ENCODE assay signal across 21 mouse cellular contexts in the genomic region with DNA sequence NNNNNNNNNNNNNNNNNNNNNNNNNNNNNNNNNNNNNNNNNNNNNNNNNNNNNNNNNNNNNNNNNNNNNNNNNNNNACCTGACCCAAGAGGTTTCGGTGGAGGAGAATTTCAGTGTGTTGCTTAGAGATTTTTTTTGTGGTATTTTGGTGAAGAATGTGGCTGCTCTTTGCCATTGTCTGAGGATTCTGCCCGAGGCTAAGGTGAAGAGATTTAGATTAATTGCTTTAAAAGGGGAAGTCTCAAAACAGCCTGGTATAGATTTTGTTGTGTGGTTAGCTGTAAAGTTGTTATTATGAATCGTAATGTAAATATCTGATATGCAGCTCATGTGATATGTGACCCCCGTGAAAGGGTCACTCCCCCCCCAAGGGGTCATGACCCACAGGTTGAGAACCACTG. TPM values are rescaled to one million over a fixed set of nuclear protein-coding genes. Genes with fewer than 3 reads are reported as not detected.
DNase-seq lines count a peak whose midpoint lies in the region; TF ChIP-seq lines count a peak whose summit lies in the region.
"Had no signal": no experiment of that assay in that cellular context is flagged by ENCODE, and none has a peak within 500 bp of the region (broad histone marks: within the 10 kb centered on the region; RNA-seq: fewer than 3 reads in every experiment).

No protein-coding gene starts in this region.

- H3K9me3 ChIP-seq in ES-Bruce4 (replicated peaks; ENCODE audit: control insufficient read depth, insufficient read depth, low read length, poor library complexity, severe bottlenecking) (peaks cover 18% of the 10 kb centered on the region), MEL (replicated peaks; ENCODE audit: insufficient read depth, low read length) (no peaks in the 10 kb centered on the region)

- H3K27me3 ChIP-seq in ES-Bruce4 (ENCODE audit: control insufficient read depth, insufficient read depth, low read length, poor library complexity, severe bottlenecking) = no peaks in the 10 kb centered on the region
- H3K27me3 ChIP-seq in MEL (ENCODE audit: control insufficient read depth in 1 of 2, insufficient read depth in 2 of 2, low read length in 2 of 2) = no peaks in the 10 kb centered on the region
- H3K27me3 ChIP-seq: embryonic facial prominence, embryonic 13.5 days; embryonic facial prominence, embryonic 15.5 days; forebrain, embryonic 12.5 days had no signal

- H3K4me3 ChIP-seq in ES-Bruce4 (ENCODE audit: low read depth, low read length) = peak overlapping the region; percentile 8; the same call in 1 of the 2 replicates
- H3K4me3 ChIP-seq in MEL (ENCODE audit: control insufficient read depth in 1 of 2, insufficient read depth in 1 of 2, low read depth in 2 of 2, low read length in 2 of 2) = no peak overlapping the region
- H3K4me3 ChIP-seq: embryonic facial prominence, embryonic 13.5 days; embryonic facial prominence, embryonic 15.5 days; erythroblast, embryonic 14.5 days; forebrain, embryonic 10.5 days; forebrain, embryonic 12.5 days had no signal

- H3K36me3 ChIP-seq in ES-Bruce4 (ENCODE audit: control insufficient read depth, insufficient read depth, low read length, poor library complexity, severe bottlenecking) = no peaks in the 10 kb centered on the region
- H3K36me3 ChIP-seq in MEL (ENCODE audit: control insufficient read depth in 1 of 2, insufficient read depth in 2 of 2, low read length in 2 of 2) = peaks cover 0 to 12% of the 10 kb centered on the region in 2 experiments; a peak in 2 of 4 replicates
- H3K36me3 ChIP-seq: embryonic facial prominence, embryonic 13.5 days; embryonic facial prominence, embryonic 15.5 days; forebrain, embryonic 12.5 days; G1E had no signal

- TF ChIP-seq RAD21 in MEL (IDR thresholded peaks at IDR 0.05; ENCODE audit: low read depth, low read length) = no peak

- H3K4me1 ChIP-seq in ES-Bruce4 (ENCODE audit: control insufficient read depth, insufficient read depth, low read length) (peaks cover 7% of the 10 kb centered on the region), MEL (ENCODE audit: control insufficient read depth in 1 of 2, insufficient read depth in 2 of 2, low read length in 2 of 2) (peaks cover 5 to 11% of the 10 kb centered on the region in 2 experiments)
- H3K4me1 ChIP-seq: embryonic facial prominence, embryonic 15.5 days had no signal

- peak overlapping the region; percentile 74 for H3K27ac ChIP-seq in ES-Bruce4 (ENCODE audit: insufficient read depth, low read length)
- no peak overlapping the region for H3K27ac ChIP-seq in MEL (ENCODE audit: control insufficient read depth, low read depth, low read length)
- H3K27ac ChIP-seq: embryonic facial prominence, embryonic 13.5 days; embryonic facial prominence, embryonic 15.5 days; forebrain, embryonic 10.5 days; forebrain, embryonic 12.5 days had no signal

- no peak for TF ChIP-seq POLR2A in ES-Bruce4 (IDR thresholded peaks at IDR 0.05; ENCODE audit: insufficient read depth, low read length)
- no peak for TF ChIP-seq POLR2A in MEL (IDR thresholded peaks at IDR 0.05; ENCODE audit: control insufficient read depth in 1 of 2, insufficient read depth in 1 of 2, low read depth in 1 of 2, low read length in 2 of 2, poor library complexity in 1 of 2)

- peak; percentile 53 for DNase-seq in 3T3-L1 (ENCODE audit: low read depth, low spot score)
- peak; percentile 58 for DNase-seq in MEL (ENCODE audit: low read depth, low spot score)
- DNase-seq in layer of hippocampus, adult 9-11 months = no peak
- DNase-seq in lung, adult 18-20 months = no peak
- DNase-seq: adrenal gland, adult 2 months; adrenal gland, postnatal 10 days; adrenal gland, postnatal 25 days; cerebellum, adult 11 months; cerebellum, adult 18-20 months; cerebellum, adult 8-10 months; cerebellum, adult 9-11 months; cerebellum, postnatal 14 days; cerebellum, postnatal 36 days; embryo, embryonic 11 days had no signal

- peaks cover 2% of the 10 kb centered on the region; the same call in 1 of the 2 replicates for H3K79me2 ChIP-seq in MEL (ENCODE audit: control insufficient read depth, insufficient read depth, low read length, poor library complexity)

- TF ChIP-seq EP300 in ES-Bruce4 (IDR thresholded peaks at IDR 0.05; ENCODE audit: insufficient read depth, low read depth, low read length) = no peak
- peak in 1 of 2 experiments; percentile 36; a peak in 1 of 4 replicates for TF ChIP-seq EP300 in MEL (IDR thresholded peaks at IDR 0.05; ENCODE audit: low read depth in 1 of 2, low read length in 2 of 2)

- peak overlapping the region; percentile 22; the same call in 1 of the 2 replicates for H3K9ac ChIP-seq in ES-Bruce4 (ENCODE audit: low read depth, poor library complexity, severe bottlenecking)
- no peak overlapping the region for H3K9ac ChIP-seq in MEL (ENCODE audit: control insufficient read depth, low read depth, low read length, poor library complexity, severe bottlenecking)
- H3K9ac ChIP-seq: embryonic facial prominence, embryonic 13.5 days; embryonic facial prominence, embryonic 15.5 days; forebrain, embryonic 12.5 days had no signal

- TF ChIP-seq CTCF in ES-Bruce4 (IDR thresholded peaks at IDR 0.05; ENCODE audit: low read depth, low read length) (no peak), MEL (IDR thresholded peaks at IDR 0.05 in 2 of 3, conservative IDR thresholded peaks at IDR 0.05 in 1 of 3; ENCODE audit: control insufficient read depth in 1 of 3, insufficient read depth in 1 of 3, low read depth in 2 of 3, low read length in 3 of 3, poor library complexity in 1 of 3, severe bottlenecking in 1 of 3) (no peak)

TF ChIP-seq in MEL, 35 proteins besides CTCF, POLR2A, EP300 and RAD21:
- TF ChIP-seq ZMIZ1 (IDR thresholded peaks at IDR 0.05; ENCODE audit: low read depth, low read length) (no peak), NELFE (IDR thresholded peaks at IDR 0.05; ENCODE audit: low read depth, low read length) (no peak), MEF2A (IDR thresholded peaks at IDR 0.05; ENCODE audit: extremely low read depth, insufficient replicate concordance, low read depth, low read length, poor library complexity, severe bottlenecking) (no peak), GATA1 (IDR thresholded peaks at IDR 0.05; ENCODE audit: low read depth, low read length) (0 out of 2 replicates have a peak, but pooled peaks have one; percentile 5), KAT2A (conservative IDR thresholded peaks at IDR 0.05; ENCODE audit: low read depth, low read length) (no peak), RCOR1 (IDR thresholded peaks at IDR 0.05; ENCODE audit: low read depth, low read length) (peak; percentile 92), POLR2AphosphoS2 (IDR thresholded peaks at IDR 0.05; ENCODE audit: low read length) (no peak), ELF1 (IDR thresholded peaks at IDR 0.05; ENCODE audit: low read depth, low read length) (no peak), UBTF (IDR thresholded peaks at IDR 0.05; ENCODE audit: borderline replicate concordance, insufficient read depth, low read depth, low read length) (no peak), ETS1 (IDR thresholded peaks at IDR 0.05; ENCODE audit: low read depth, low read length) (0 out of 2 replicates have a peak, but pooled peaks have one; percentile 26), GABPA (IDR thresholded peaks at IDR 0.05; ENCODE audit: low read depth, low read length) (no peak), MAZ (IDR thresholded peaks at IDR 0.05; ENCODE audit: low read depth, low read length) (no peak), BHLHE40 (IDR thresholded peaks at IDR 0.05; ENCODE audit: borderline replicate concordance, low read depth, low read length) (no peak; the same call in 1 of the 2 replicates)

RNA-seq across cellular contexts. Expression of a gene that starts 5.0 kb away (rescaled TPM):
- polyA plus RNA-seq in ES-Bruce4 (2011; ENCODE audit: insufficient read depth, insufficient read length, low read depth, missing spikeins) (108 and 112 TPM in 2 replicates), MEL (2012; ENCODE audit: insufficient read depth in 1 of 2, insufficient read length in 2 of 2, low read depth in 1 of 2, low replicate concordance in 2 of 2, missing spikeins in 1 of 2) (10 to 100 TPM; 39.7 to 72.2 TPM)
- 7.1 and 8.4 TPM in 2 replicates for total RNA-seq in MEL (2012; rRNA removed)

Comparison
In these comparisons a context has a peak if more than half of its experiments do, and no peak if none do; other contexts are left out.
1. DNase-seq: peak in 3T3-L1 (single experiment) and MEL (single experiment); none in layer of hippocampus, adult 9-11 months (single experiment) and lung, adult 18-20 months (0 of 2).